Mouse (Mus musculus): ENCODE measurements around the gene Ntrk1.

Gene Ntrk1

DNA sequence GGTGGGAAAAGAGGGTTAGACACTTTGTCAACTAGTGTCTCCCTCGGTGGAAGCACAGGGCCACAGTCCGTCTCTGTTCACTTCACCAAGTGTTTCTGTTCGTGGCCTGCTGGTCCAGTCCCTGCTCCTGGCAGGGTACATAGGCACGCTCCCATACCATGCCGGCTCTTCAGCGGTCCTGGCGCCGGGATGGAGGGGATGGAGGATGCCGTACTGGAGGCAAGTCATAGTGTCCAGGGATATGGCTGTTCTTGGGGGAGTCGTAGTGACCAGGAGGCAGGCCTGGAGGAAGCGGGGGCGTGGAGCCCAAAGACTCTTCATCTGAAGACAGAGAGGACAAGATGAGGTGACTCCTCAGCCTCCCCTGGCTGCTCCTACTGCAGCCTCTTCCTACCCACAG is 45.0 kb downstream of the Ntrk1 start:
- DNase-seq, result no peak

DNA sequence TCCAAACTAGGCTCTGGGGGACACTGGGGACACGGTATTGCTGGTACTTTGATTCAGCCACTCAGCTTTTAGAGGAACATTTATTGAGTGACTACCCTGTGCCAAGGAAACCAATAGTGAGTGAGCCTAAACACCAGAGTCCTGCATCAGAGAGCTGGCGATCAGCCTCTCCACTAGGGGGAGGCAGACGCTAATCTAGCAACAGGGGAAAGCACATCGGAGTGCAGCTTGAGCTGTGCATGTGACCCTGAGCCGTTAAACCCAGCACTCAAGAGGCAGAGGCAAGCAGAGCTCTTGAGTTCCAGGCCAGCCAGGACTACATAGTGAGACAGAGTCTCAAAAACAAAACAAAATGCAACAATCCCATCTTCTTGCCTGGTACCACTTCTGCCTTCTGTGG is 45.9 kb downstream of the Ntrk1 start:
- DNase-seq, result peak; percentile 56 to 59

DNA sequence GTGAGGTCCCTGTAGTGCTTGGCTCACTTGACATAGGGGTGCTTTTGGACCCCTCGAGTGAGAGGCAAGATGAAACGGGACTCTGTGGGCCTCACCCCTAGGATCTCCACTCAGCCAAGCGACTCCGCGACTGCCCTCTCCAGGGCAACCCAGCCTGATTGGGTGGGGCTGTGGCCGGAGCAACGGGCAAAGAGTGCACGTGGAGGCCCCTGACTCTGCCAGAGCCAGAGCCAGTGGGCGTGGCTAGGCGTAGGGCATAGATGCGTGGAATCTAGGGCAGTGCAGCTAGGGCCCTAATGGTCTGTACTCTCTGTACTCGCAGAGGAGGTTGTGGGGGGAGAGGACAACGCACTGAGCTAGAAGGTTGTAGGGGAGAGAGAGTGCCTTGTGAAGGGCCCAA is 46.5 kb downstream of the Ntrk1 start, which contains the start of gene Lrrc71:
Gene Lrrc71, minus strand, starts transcription at position 195 of the 400 bp plus-strand sequence.
- DNase-seq, result no peak

DNA sequence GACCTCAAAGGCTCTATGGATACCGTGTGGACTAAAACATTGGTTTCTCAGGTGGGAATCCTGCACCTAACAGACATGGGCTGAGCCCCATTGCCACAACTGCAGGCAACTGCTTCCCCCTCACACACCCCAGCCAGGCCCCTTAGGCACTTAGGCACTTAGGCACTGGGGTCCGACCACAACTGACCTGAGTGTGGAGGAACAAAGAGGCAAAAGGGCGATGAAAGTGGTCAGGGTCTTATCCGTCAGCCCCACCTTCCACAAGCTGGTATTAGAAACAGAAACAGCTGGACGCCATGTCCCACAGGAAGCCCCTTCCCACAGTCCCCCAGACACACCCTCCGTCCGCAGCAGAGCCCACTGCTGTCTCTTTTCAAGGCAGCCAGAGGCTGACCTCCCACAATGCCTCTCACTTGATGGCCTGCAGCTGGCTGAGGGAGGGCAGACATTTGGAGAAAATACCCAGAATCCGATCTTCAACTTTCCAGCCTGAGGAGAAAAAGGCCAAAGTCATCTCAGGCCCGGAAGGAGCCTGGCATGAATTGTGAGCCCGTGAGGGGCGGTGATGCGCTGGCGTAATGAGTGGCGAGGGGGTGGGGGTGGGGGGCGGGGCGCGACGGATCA is 49.8 kb downstream of the Ntrk1 start:
- DNase-seq, result no peak

DNA sequence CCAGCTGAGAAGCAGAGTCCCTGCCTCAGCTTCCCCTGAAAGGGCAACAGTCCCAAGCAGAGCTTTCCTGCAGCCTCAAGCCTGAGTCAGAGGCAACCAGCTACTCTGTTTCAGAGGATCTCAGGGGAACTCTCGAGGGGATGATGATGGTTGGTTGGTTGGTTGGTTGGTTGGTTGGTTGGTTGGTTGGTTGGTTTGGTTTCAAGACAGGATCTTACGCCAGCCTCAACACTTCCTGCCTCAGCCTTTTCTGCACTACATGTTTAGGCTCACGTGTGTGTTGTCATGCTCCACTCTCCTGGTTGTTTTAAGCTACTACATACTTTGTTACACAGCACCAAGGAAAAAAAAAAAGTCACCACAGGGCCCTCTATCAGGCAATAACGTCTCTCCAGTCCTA is 51.0 kb downstream of the Ntrk1 start:
- peak; percentile 37 to 43 for DNase-seq

DNA sequence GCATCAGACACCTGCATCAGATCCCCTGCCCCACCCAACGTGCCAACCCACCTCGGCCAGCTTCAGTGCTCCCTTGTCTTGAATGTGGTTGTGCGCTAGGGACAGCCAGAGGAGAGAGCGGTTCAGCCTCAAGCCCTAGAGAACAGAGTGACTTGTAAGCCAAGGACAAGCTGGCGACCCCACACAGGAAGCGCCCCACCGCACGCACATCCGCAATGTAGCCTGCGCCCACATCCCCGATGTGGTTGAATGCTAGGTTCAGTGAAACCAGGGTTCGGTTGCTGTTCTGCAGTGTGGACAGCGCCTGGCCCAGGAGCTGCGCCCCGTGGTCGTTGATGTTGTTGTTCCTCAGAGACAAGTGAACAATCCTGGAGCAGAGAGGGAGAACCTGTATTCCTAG is 52.2 kb downstream of the Ntrk1 start:
- DNase-seq, result peak; percentile 65 to 70

DNA sequence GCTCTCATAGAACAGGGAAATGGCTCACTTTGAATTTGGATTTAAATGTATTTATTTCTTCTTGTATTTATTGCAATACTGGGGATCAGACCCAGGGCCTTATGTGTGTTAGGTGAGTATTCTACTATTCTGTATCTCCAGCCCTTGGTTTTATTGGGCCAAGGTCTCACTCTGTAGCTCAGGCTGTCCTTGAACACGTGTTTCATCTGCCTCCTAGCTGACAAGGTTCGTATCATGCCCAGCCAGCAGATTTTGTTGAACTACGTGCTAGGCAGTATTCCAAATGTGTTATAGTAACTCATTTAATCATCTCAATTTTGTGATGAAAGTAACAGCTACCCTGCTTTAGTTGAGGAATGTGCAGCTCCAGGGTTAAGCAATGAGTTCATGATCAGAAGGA is 52.9 kb downstream of the Ntrk1 start:
- DNase-seq, result no peak

DNA sequence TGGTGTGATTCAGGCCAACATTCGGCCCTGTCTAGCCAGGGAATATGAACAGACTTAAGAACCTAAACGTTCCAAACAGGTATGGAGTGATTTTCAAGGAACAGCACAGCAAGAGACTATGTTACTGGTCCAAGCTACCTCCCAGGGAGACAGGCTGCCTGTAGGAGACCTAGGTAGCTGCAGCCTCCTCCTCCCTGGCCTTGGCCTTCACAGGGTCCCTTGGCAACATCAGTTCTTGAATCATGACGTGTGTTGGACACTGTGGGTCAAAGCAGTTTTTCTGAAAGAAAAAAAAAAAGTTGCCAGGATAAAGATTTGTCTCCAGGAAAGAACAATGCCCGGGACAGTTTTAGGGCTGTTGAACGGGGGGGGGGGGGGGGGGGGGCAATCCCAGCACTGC is 56.1 kb downstream of the Ntrk1 start:
- no peak for DNase-seq

DNA sequence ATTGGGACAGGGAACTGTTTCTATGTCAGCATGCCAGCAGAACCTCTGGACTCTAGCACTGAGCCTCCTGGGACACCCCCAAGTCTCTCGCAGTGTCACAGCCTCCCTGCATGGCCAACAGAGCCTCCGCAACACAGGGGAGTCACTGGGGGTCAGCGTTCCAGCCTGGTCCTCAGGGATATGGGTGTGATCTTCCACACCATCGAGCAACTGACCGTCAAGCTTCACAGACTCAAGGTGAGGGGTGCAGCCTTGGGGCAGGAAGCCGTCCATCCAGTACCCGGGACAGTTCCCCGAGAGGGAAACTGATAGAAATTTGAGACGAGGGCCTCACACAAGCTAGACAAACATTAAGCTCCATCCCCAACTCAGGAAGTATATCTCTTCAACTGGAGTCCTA is 59.6 kb downstream of the Ntrk1 start:
- no peak for DNase-seq

DNA sequence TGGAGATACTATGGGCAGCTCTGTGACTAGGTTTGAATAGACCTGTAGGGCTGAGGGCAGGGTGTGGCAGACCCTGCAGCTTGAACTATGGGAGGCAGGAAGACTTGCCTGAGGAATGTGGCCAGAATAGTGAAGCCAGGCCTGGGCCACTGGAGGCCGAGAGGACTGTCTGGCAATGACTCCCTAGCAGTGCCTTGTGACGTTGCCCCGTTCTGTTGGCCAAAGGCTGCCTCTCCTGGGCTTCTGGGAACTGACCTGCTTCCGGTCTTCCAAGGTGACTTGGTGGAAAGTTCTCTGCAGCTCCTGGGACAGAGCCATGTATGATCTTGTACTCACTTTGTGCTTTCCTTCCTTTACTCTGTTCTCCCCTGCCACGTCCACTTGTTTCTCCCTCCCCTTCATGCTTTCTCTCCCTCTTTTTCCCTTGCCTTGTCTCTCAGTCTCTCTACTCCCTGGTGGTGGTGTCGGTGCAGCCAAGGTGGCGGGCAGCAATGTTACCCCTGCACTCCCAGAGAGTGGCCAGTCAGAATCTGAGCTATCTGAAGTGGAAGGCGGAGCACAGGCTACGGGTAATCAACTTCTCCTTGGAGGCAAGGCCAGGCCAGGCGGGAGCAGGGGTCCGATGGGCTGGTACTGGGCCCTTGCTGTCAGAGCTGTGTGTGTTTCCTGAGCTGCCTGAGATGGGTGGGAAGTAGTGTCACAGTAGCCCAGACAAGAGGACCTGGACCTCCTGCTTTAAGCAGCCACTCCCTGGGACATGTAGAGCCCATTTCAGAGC is 60.8 kb downstream of the Ntrk1 start:
- no peak for DNase-seq

DNA sequence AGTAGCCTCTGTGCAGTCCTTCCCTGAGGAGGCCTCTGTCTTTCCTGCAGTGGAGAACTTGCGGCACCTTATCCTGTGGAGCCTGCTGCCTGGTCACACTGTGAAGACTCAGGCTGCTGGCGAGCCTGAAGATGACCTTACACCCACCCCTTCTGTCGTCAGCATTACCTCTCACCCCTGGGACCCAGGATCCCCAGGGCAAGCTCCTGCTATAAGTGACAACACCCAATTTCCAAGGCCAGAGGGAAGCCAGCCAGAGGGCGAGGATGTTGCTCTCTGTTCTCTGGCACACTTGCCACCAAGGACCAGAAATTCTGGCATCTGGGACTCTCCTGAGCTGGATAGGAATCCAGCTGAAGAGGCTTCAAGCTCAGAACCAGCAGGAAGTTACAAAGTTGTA is 61.9 kb downstream of the Ntrk1 start:
- no peak for DNase-seq

DNA sequence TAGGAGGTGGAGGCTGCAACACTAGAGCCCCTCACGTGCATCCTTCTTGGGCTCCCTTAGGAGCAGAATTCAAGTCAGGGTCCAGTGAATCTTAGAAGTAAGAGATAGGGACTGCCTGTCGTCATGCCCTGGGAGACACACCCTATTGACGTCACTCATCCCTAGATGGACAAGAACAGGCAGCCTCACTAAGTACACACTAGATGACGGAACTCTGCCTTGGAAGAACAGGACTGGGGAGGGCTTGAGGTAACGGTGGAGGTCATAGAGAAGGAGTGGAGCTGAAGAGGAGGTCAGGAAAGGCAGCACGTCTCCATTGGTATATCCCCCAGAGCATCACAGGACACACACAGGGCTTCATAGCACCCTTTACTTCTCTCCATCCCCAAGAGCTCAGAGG is 66.3 kb downstream of the Ntrk1 start:
- no peak for DNase-seq

All from B cell, adult 2 months (primary cell).